ENCODE assay signal across 9 mouse cellular contexts in genomic region chr10:87861104-87861455, GRCm38 (mm10). TPM values are rescaled to one million over a fixed set of nuclear protein-coding genes. Genes with fewer than 3 reads are reported as not detected.
DNase-seq lines count a peak whose midpoint lies in the region; ATAC-seq lines count a peak whose summit lies in the region.
"Had no signal": no experiment of that assay in that cellular context is flagged by ENCODE, and none has a peak within 500 bp of the region (broad histone marks: within the 10 kb centered on the region; RNA-seq: fewer than 3 reads in every experiment).

No protein-coding gene starts in this region.

- no peaks in the 10 kb centered on the region for H3K9me3 ChIP-seq in kidney, embryonic 15.5 days (replicated peaks)
- H3K9me3 ChIP-seq in embryonic facial prominence, embryonic 14.5 days (ENCODE audit: control insufficient read depth, low read length), result peaks cover 6% of the 10 kb centered on the region; the same call in 1 of the 2 replicates
- H3K9me3 ChIP-seq in intestine, embryonic 16.5 days (ENCODE audit: control insufficient read depth, low read length), result no peaks in the 10 kb centered on the region
- H3K9me3 ChIP-seq in neural tube, embryonic 12.5 days, result no peaks in the 10 kb centered on the region

- 68% methylated on average over 6 of the region's 6 CpGs for WGBS in kidney, embryonic 15.5 days
- WGBS in embryonic facial prominence, embryonic 14.5 days, result 36% methylated on average over 6 of the region's 6 CpGs
- WGBS in intestine, embryonic 16.5 days, result 74% methylated on average over 6 of the region's 6 CpGs
- WGBS in neural tube, embryonic 12.5 days, result 64% methylated on average over 6 of the region's 6 CpGs

- peak overlapping the region; percentile 52 for H3K4me3 ChIP-seq in kidney, embryonic 15.5 days (replicated peaks)
- peak overlapping the region; percentile 51 for H3K4me3 ChIP-seq in embryonic facial prominence, embryonic 14.5 days (ENCODE audit: low read depth, low read length)
- H3K4me3 ChIP-seq in intestine, embryonic 16.5 days (ENCODE audit: low read length), result peak overlapping the region; percentile 59
- H3K4me3 ChIP-seq in neural tube, embryonic 12.5 days, result peak overlapping the region; percentile 40; the same call in 1 of the 2 replicates

- no peak overlapping the region for H3K9ac ChIP-seq in kidney, embryonic 15.5 days
- peak overlapping the region; percentile 80 for H3K9ac ChIP-seq in embryonic facial prominence, embryonic 14.5 days (ENCODE audit: low read depth, low read length)
- H3K9ac ChIP-seq in intestine, embryonic 16.5 days (ENCODE audit: low read depth, low read length), result no peak overlapping the region; the same call in 1 of the 2 replicates
- no peak overlapping the region for H3K9ac ChIP-seq in neural tube, embryonic 12.5 days

- H3K4me2 ChIP-seq in kidney, embryonic 15.5 days, result peak overlapping the region; percentile 78
- peak overlapping the region; percentile 75 for H3K4me2 ChIP-seq in embryonic facial prominence, embryonic 14.5 days (ENCODE audit: low read depth, low read length)
- H3K4me2 ChIP-seq in intestine, embryonic 16.5 days (ENCODE audit: low read depth, low read length), result peak overlapping the region; percentile 73
- H3K4me2 ChIP-seq in neural tube, embryonic 12.5 days (replicated peaks), result peak overlapping the region; percentile 70

- ATAC-seq in kidney, embryonic 15.5 days (replicated peaks; ENCODE audit: low FRiP score), result no peak
- ATAC-seq in embryonic facial prominence, embryonic 14.5 days (ENCODE audit: low read depth), result no peak
- no peak for ATAC-seq in intestine, embryonic 16.5 days
- 0 out of 2 replicates have a peak, but pooled peaks have one; percentile 7 for ATAC-seq in neural tube, embryonic 12.5 days (ENCODE audit: low FRiP score, low read depth)
- ATAC-seq in frontal cortex, adult (ENCODE audit: low TSS enrichment), result no peak

- H3K27me3 ChIP-seq in kidney, embryonic 15.5 days, result peaks cover 23% of the 10 kb centered on the region
- H3K27me3 ChIP-seq in embryonic facial prominence, embryonic 14.5 days (replicated peaks; ENCODE audit: control insufficient read depth, insufficient read depth, low read length), result no peaks in the 10 kb centered on the region
- no peaks in the 10 kb centered on the region for H3K27me3 ChIP-seq in intestine, embryonic 16.5 days (replicated peaks; ENCODE audit: control insufficient read depth, insufficient read depth, low read length)
- H3K27me3 ChIP-seq in neural tube, embryonic 12.5 days (replicated peaks), result no peaks in the 10 kb centered on the region

- no peak for DNase-seq in kidney, postnatal 25 days
- no peak for DNase-seq in embryonic facial prominence, embryonic 14.5 days (ENCODE audit: low spot score)
- no peak for DNase-seq in cerebellum, postnatal 25 days
- DNase-seq in urinary bladder, postnatal 36 days (ENCODE audit: low spot score in 2 of 2), result no peak
- DNase-seq: thymus, postnatal 25 days had no signal

- H3K4me1 ChIP-seq in kidney, embryonic 15.5 days, result peaks cover 64% of the 10 kb centered on the region
- peaks cover 33% of the 10 kb centered on the region for H3K4me1 ChIP-seq in embryonic facial prominence, embryonic 14.5 days (ENCODE audit: control insufficient read depth, insufficient read depth, low read length)
- H3K4me1 ChIP-seq in intestine, embryonic 16.5 days (ENCODE audit: control insufficient read depth, insufficient read depth, low read length), result peaks cover 14% of the 10 kb centered on the region
- peaks cover 11% of the 10 kb centered on the region for H3K4me1 ChIP-seq in neural tube, embryonic 12.5 days

- H3K27ac ChIP-seq in kidney, embryonic 15.5 days, result peak overlapping the region; percentile 74; the same call in 1 of the 2 replicates
- H3K27ac ChIP-seq in embryonic facial prominence, embryonic 14.5 days (replicated peaks; ENCODE audit: low read depth, low read length), result peak overlapping the region; percentile 96
- no peak overlapping the region for H3K27ac ChIP-seq in intestine, embryonic 16.5 days (ENCODE audit: low read length)
- no peak overlapping the region for H3K27ac ChIP-seq in neural tube, embryonic 12.5 days

- H3K36me3 ChIP-seq in kidney, embryonic 15.5 days, result no peaks in the 10 kb centered on the region
- peaks cover 15% of the 10 kb centered on the region; the same call in 1 of the 2 replicates for H3K36me3 ChIP-seq in embryonic facial prominence, embryonic 14.5 days (ENCODE audit: control insufficient read depth, insufficient read depth, low read length)
- H3K36me3 ChIP-seq in intestine, embryonic 16.5 days (ENCODE audit: control insufficient read depth, insufficient read depth, low read length), result no peaks in the 10 kb centered on the region
- no peaks in the 10 kb centered on the region for H3K36me3 ChIP-seq in neural tube, embryonic 12.5 days

RNA-seq across cellular contexts. Expression of gene Igf1, which starts 3.0 kb away (rescaled TPM):
- polyA plus RNA-seq in kidney, embryonic 15.5 days (2015; fragmentation: Nextera tagmentation; extraction: Ambion mirVana), result 33.9 and 37.1 TPM in 2 replicates
- 142 and 158 TPM in 2 replicates for polyA plus RNA-seq in embryonic facial prominence, embryonic 14.5 days (2014; fragmentation: Nextera tagmentation; extraction: Ambion mirVana)
- 36.2 and 36.3 TPM in 2 replicates for polyA plus RNA-seq in intestine, embryonic 16.5 days (2015; fragmentation: Nextera tagmentation; extraction: Ambion mirVana)
- polyA plus RNA-seq in neural tube, embryonic 12.5 days (2016; fragmentation: Nextera tagmentation; extraction: Ambion mirVana), result 13.8 and 16.0 TPM in 2 replicates

Comparison
In these comparisons a context has a peak if more than half of its experiments do, and no peak if none do; other contexts are left out.
1. H3K27ac ChIP-seq: peak in kidney, embryonic 15.5 days (single experiment) and embryonic facial prominence, embryonic 14.5 days (single experiment); none in intestine, embryonic 16.5 days (single experiment) and neural tube, embryonic 12.5 days (single experiment).
2. Peak in every context shown above with its lines, with median percentiles within 50 percentile points of each other: H3K4me2 ChIP-seq and H3K4me3 ChIP-seq.